Mouse (Mus musculus) MEL (cell line): ENCODE data around the gene Rnf227. TPM values are rescaled to one million over a fixed set of nuclear protein-coding genes. Genes with fewer than 3 reads are reported as not detected.

Experiments
- DNase-seq: peaks from one replicate; pipeline ENCODE4 v3.0.0; 2011; ENCODE audit warnings: low read depth, low spot score
- H3K27ac ChIP-seq: 2 replicates; pipeline ENCODE4 v1.5.1; 2012; ENCODE audit warnings: low read depth, mild to moderate bottlenecking, control low read depth, low read length, moderate library complexity; ENCODE audit not compliant: control insufficient read depth
- H3K27me3 ChIP-seq, 2 experiments: fragments of 150-350 bp in 1 of 2; sonication (generic) in 1 of 2; 2 replicates each; pipeline ENCODE4 v1.6.1; 2012; ENCODE audit warnings: low read length in 2 of 2, mild to moderate bottlenecking in 2 of 2, improper control_type of control experiment in 1 of 2, moderate library complexity in 1 of 2; ENCODE audit not compliant: insufficient read depth in 2 of 2, control insufficient read depth in 1 of 2
- H3K36me3 ChIP-seq, 2 experiments: 2 replicates each; pipeline ENCODE4 v1.6.1; 2012 to 2014; ENCODE audit warnings: low read length in 2 of 2, improper control_type of control experiment in 1 of 2, inconsistent platforms in 1 of 2, mild to moderate bottlenecking in 1 of 2; ENCODE audit not compliant: insufficient read depth in 2 of 2, control insufficient read depth in 1 of 2
- H3K4me1 ChIP-seq, 2 experiments: fragments of 150-350 bp in 1 of 2; sonication (generic) in 1 of 2; 2 replicates each; pipeline ENCODE4 v1.6.1; 2012; ENCODE audit warnings: low read length in 2 of 2, improper control_type of control experiment in 1 of 2, mild to moderate bottlenecking in 1 of 2; ENCODE audit not compliant: insufficient read depth in 2 of 2, control insufficient read depth in 1 of 2
- H3K4me3 ChIP-seq, 2 experiments: fragments of 150-350 bp in 1 of 2; sonication (generic) in 1 of 2; 2 replicates each; pipeline ENCODE4 v1.5.1; 2012; ENCODE audit warnings: low read depth in 2 of 2, low read length in 2 of 2, mild to moderate bottlenecking in 2 of 2, moderate library complexity in 2 of 2, control low read depth in 1 of 2, improper control_type of control experiment in 1 of 2; ENCODE audit not compliant: control insufficient read depth in 1 of 2, insufficient read depth in 1 of 2
- H3K79me2 ChIP-seq: 2 replicates; pipeline ENCODE4 v1.6.1; 2012; ENCODE audit warnings: mild to moderate bottlenecking, low read length, moderate library complexity; ENCODE audit not compliant: control insufficient read depth, poor library complexity, insufficient read depth
- H3K9ac ChIP-seq: 2 replicates; pipeline ENCODE4 v1.6.1; 2012; ENCODE audit warnings: low read depth, mild to moderate bottlenecking, control low read depth, low read length, moderate library complexity; ENCODE audit not compliant: control insufficient read depth, poor library complexity, severe bottlenecking
- H3K9me3 ChIP-seq: fragments of 150-350 bp; sonication (generic); replicated peaks from 2 replicates; pipeline ENCODE4 v1.6.1; 2012; ENCODE audit warnings: mild to moderate bottlenecking, low read length, improper control_type of control experiment, moderate library complexity; ENCODE audit not compliant: insufficient read depth
- BHLHE40 ChIP-seq: IDR thresholded peaks from 2 replicates; pipeline ENCODE4 v1.6.1; 2012; ENCODE audit warnings: low read depth, mild to moderate bottlenecking, inconsistent platforms, low read length, improper control_type of control experiment, borderline replicate concordance
- CHD1 ChIP-seq: IDR thresholded peaks from 2 replicates; pipeline ENCODE4 v1.6.1; 2012; ENCODE audit warnings: low read depth, mild to moderate bottlenecking, inconsistent platforms, low read length, improper control_type of control experiment
- CTCF ChIP-seq, 3 experiments: IDR thresholded peaks in 2 of 3; conservative IDR thresholded peaks in 1 of 3; 2 replicates each; pipeline ENCODE4 v1.5.1; 2011 to 2012; ENCODE audit warnings: low read length in 3 of 3, low read depth in 2 of 3, mild to moderate bottlenecking in 2 of 3, improper control_type of control experiment in 1 of 3, inconsistent platforms in 1 of 3, mixed read lengths in 1 of 3, moderate library complexity in 1 of 3; ENCODE audit not compliant: control insufficient read depth in 1 of 3, insufficient read depth in 1 of 3, poor library complexity in 1 of 3, severe bottlenecking in 1 of 3
- GATA1 ChIP-seq: IDR thresholded peaks from 2 replicates; pipeline ENCODE4 v1.6.1; 2011; ENCODE audit warnings: low read depth, low read length, improper control_type of control experiment
- HCFC1 ChIP-seq: IDR thresholded peaks from 2 replicates; pipeline ENCODE4 v1.6.1; 2012; ENCODE audit warnings: low read depth, mild to moderate bottlenecking, inconsistent platforms, low read length, improper control_type of control experiment, moderate library complexity
- MAX ChIP-seq: IDR thresholded peaks from 2 replicates; pipeline ENCODE4 v1.6.1; 2011; ENCODE audit warnings: low read length, improper control_type of control experiment
- MYC ChIP-seq: IDR thresholded peaks from 2 replicates; pipeline ENCODE4 v1.6.1; 2011; ENCODE audit warnings: low read depth, mild to moderate bottlenecking, low read length, improper control_type of control experiment, moderate library complexity
- NELFE ChIP-seq: IDR thresholded peaks from 2 replicates; pipeline ENCODE4 v1.6.1; 2011; ENCODE audit warnings: low read depth, low read length, improper control_type of control experiment
- POLR2AphosphoS2 ChIP-seq: IDR thresholded peaks from 2 replicates; pipeline ENCODE4 v1.6.1; 2011; ENCODE audit warnings: low read length, improper control_type of control experiment
- RAD21 ChIP-seq: IDR thresholded peaks from 2 replicates; pipeline ENCODE4 v1.6.1; 2011; ENCODE audit warnings: mild to moderate bottlenecking, low read depth, low read length, improper control_type of control experiment
- SIN3A ChIP-seq: IDR thresholded peaks from 2 replicates; pipeline ENCODE4 v1.6.1; 2012; ENCODE audit warnings: low read length, improper control_type of control experiment, inconsistent platforms
- TAL1 ChIP-seq: IDR thresholded peaks from 2 replicates; pipeline ENCODE4 v1.6.1; 2012; ENCODE audit warnings: mild to moderate bottlenecking, inconsistent platforms, low read length, moderate library complexity, mixed read lengths
- TCF12 ChIP-seq: IDR thresholded peaks from 2 replicates; pipeline ENCODE4 v1.6.1; 2014; ENCODE audit warnings: low read depth, mild to moderate bottlenecking, inconsistent platforms, low read length, improper control_type of control experiment, moderate library complexity
- USF1 ChIP-seq: IDR thresholded peaks from 2 replicates; pipeline ENCODE4 v1.6.1; 2014; ENCODE audit warnings: low read depth, mild to moderate bottlenecking, inconsistent platforms, low read length, improper control_type of control experiment, moderate library complexity
- ZC3H11A ChIP-seq: IDR thresholded peaks from 2 replicates; pipeline ENCODE4 v1.6.1; 2012; ENCODE audit warnings: low read depth, mild to moderate bottlenecking, inconsistent platforms, low read length, improper control_type of control experiment
- ZMIZ1 ChIP-seq: IDR thresholded peaks from 2 replicates; pipeline ENCODE4 v1.6.1; 2012; ENCODE audit warnings: low read depth, mild to moderate bottlenecking, inconsistent platforms, low read length, improper control_type of control experiment, moderate library complexity
- ZNF384 ChIP-seq: IDR thresholded peaks from 2 replicates; pipeline ENCODE4 v1.6.1; 2012; ENCODE audit warnings: low read depth, mild to moderate bottlenecking, inconsistent platforms, low read length, improper control_type of control experiment
- polyA plus RNA-seq, 2 experiments: library from polyadenylated mRNA; stranded (reverse) in 1 of 2; unstranded in 1 of 2; fragments of >175 nt in 1 of 2; fragments of >200 nt in 1 of 2; gene quantifications; 2 replicates each; pipeline versions ENCODE4 v1.2.1 to v1.2.4; 2012; ENCODE audit warnings: low replicate concordance in 2 of 2, low read depth in 1 of 2; ENCODE audit not compliant: insufficient read length in 2 of 2, insufficient read depth in 1 of 2, missing spikeins in 1 of 2
- total RNA-seq: library from RNA; depleted of rRNA; stranded (reverse); fragments of 300-350 nt; gene quantifications from 2 replicates; pipeline ENCODE4 v1.2.3, GENCODE M21; 2012

Rnf227 gene
- total and polyA plus RNA-seq, 3 experiments: 11.5 to 12.4 TPM; not detected in 1

GRCm38 (mm10) chr11:69325628-69326407 lies 14.4 kb upstream of the Rnf227 start, which contains the start of gene Kcnab3 (continued):
- TF ChIP-seq RAD21 (no peak), HCFC1 (peak; percentile 38), TCF12 (0 out of 2 replicates have a peak, but pooled peaks have one; percentile 24), NELFE (peak; percentile 70), SIN3A (peak; percentile 59), ZNF384 (no peak), ZC3H11A (no peak), GATA1 (no peak), ZMIZ1 (no peak), POLR2AphosphoS2 (peak; percentile 38; the same call in 1 of the 2 replicates), CHD1 (peak; percentile 86; the same call in 1 of the 2 replicates), MYC (peak; percentile 73), MAX (no peak), CTCF (IDR thresholded peaks at IDR 0.05 in 2 of 3, conservative IDR thresholded peaks at IDR 0.05 in 1 of 3; ENCODE audit: control insufficient read depth in 1 of 3, insufficient read depth in 1 of 3, low read depth in 2 of 3, low read length in 3 of 3, poor library complexity in 1 of 3, severe bottlenecking in 1 of 3) (no peak), USF1 (no peak)
- TF ChIP-seq, all 39 proteins: peak for 15

GRCm38 (mm10) chr11:69326408-69327156 lies 13.7 kb upstream of the Rnf227 start:
- peaks cover 16% of the 10 kb centered on the region for H3K79me2 ChIP-seq
- peaks cover 16 to 42% of the 10 kb centered on the region in 2 experiments for H3K4me1 ChIP-seq
- TF ChIP-seq TAL1: no peak
- TF ChIP-seq GATA1: no peak
- TF ChIP-seq BHLHE40: no peak
- TF ChIP-seq TCF12: no peak
- H3K9ac ChIP-seq: peak overlapping the region; percentile 70
- H3K36me3 ChIP-seq: peaks cover 0 to 33% of the 10 kb centered on the region in 2 experiments; a peak in 2 of 4 replicates
- peak overlapping the region; percentile 42 for H3K27ac ChIP-seq
- no peaks in the 10 kb centered on the region for H3K27me3 ChIP-seq
- DNase-seq: peak; percentile 24
- H3K9me3 ChIP-seq: no peaks in the 10 kb centered on the region
- peak overlapping the region; percentile 67 to 82 for H3K4me3 ChIP-seq
